Mouse (Mus musculus) testis, adult 2 months (tissue): ENCODE results near the gene Adamts12. TPM values are rescaled to one million over a fixed set of nuclear protein-coding genes. Genes with fewer than 3 reads are reported as not detected.

Experiments used
- H3K27ac ChIP-seq: fragments of 200-500 bp; 2 replicates; pipeline ENCODE4 v1.5.1; 2012; ENCODE audit warnings: low read depth, low read length; ENCODE audit not compliant: control insufficient read depth, insufficient read depth
- H3K27me3 ChIP-seq: fragments of 200-500 bp; 2 replicates; pipeline ENCODE4 v1.6.1; 2012; ENCODE audit warnings: mild to moderate bottlenecking, low read length, moderate library complexity; ENCODE audit not compliant: control insufficient read depth, insufficient read depth
- H3K36me3 ChIP-seq: fragments of 200-500 bp; 2 replicates; pipeline ENCODE4 v1.6.1; 2012; ENCODE audit warnings: mild to moderate bottlenecking, low read length; ENCODE audit not compliant: control insufficient read depth, insufficient read depth
- H3K4me1 ChIP-seq: fragments of 200-500 bp; 2 replicates; pipeline ENCODE4 v1.6.1; 2012; ENCODE audit warnings: low read length; ENCODE audit not compliant: control insufficient read depth, insufficient read depth
- H3K4me3 ChIP-seq: fragments of 200-500 bp; 2 replicates; pipeline ENCODE4 v1.5.1; 2012; ENCODE audit warnings: low read depth, mild to moderate bottlenecking, low read length, moderate library complexity, mixed read lengths; ENCODE audit not compliant: control insufficient read depth
- CTCF ChIP-seq: fragments of 200-500 bp; IDR thresholded peaks from 2 replicates; pipeline ENCODE4 v1.5.1; 2012; ENCODE audit warnings: low read depth, mild to moderate bottlenecking, inconsistent platforms, low read length, moderate library complexity; ENCODE audit not compliant: control insufficient read depth, insufficient read depth, insufficient replicate concordance
- POLR2A ChIP-seq: fragments of 200-500 bp; IDR thresholded peaks from 2 replicates; pipeline ENCODE4 v1.6.1; 2012; ENCODE audit warnings: low read depth, mild to moderate bottlenecking, inconsistent platforms, low read length, moderate library complexity; ENCODE audit not compliant: control insufficient read depth
- polyA plus RNA-seq: library from polyadenylated mRNA; depleted of rRNA; stranded (reverse); fragments of >200 nt; gene quantifications from 2 replicates; pipeline ENCODE4 v1.2.3, GENCODE M21; 2012; rRNA removed

The Adamts12 gene
- polyA plus RNA-seq, 1 experiment, result 0.26 TPM

GRCm38 (mm10) chr15:11382585-11382984 lies 318.0 kb downstream of the Adamts12 start:
- no peak for TF ChIP-seq POLR2A
- TF ChIP-seq CTCF, result no peak
- Histone ChIP-seq H3K36me3 (peaks cover 4% of the 10 kb centered on the region; the same call in 1 of the 2 replicates), H3K4me1 (no peaks in the 10 kb centered on the region), H3K27ac (no peak overlapping the region), H3K27me3 (no peaks in the 10 kb centered on the region), H3K4me3 (no peak overlapping the region)

- H3K36me3 ChIP-seq, result peaks cover 4% of the 10 kb centered on the region; the same call in 1 of the 2 replicates
- TF ChIP-seq POLR2A, result no peak
- no peak for TF ChIP-seq CTCF
- no peaks in the 10 kb centered on the region for H3K4me1 ChIP-seq
- H3K4me3 ChIP-seq, result no peak overlapping the region
- H3K27me3 ChIP-seq, result no peaks in the 10 kb centered on the region
- H3K27ac ChIP-seq, result no peak overlapping the region
These were observed 319.2 kb downstream of the Adamts12 start for GRCm38 (mm10) chr15:11383796-11384195.

- Histone ChIP-seq H3K4me3 (no peak overlapping the region), H3K27ac (no peak overlapping the region), H3K36me3 (peaks cover 3% of the 10 kb centered on the region; the same call in 1 of the 2 replicates), H3K27me3 (no peaks in the 10 kb centered on the region), H3K4me1 (no peaks in the 10 kb centered on the region)
- no peak for TF ChIP-seq CTCF
- TF ChIP-seq POLR2A, result no peak
These were observed 328.3 kb downstream of the Adamts12 start for GRCm38 (mm10) chr15:11392903-11393302.

- Histone ChIP-seq H3K4me1 (peaks cover 9% of the 10 kb centered on the region), H3K36me3 (peaks cover 3% of the 10 kb centered on the region; the same call in 1 of the 2 replicates), H3K4me3 (no peak overlapping the region), H3K27ac (no peak overlapping the region), H3K27me3 (no peaks in the 10 kb centered on the region)
- TF ChIP-seq POLR2A, result no peak
- no peak for TF ChIP-seq CTCF
These were observed 331.8 kb downstream of the Adamts12 start for GRCm38 (mm10) chr15:11396421-11396820.

Other genes starting within 250 kb of the Adamts12 start
- gene C1qtnf3, start 112.5 kb upstream of the Adamts12 start, polyA plus RNA-seq, result 3.1 and 4.2 TPM in 2 replicates
- gene Amacr, start 83.0 kb upstream of the Adamts12 start, polyA plus RNA-seq, result 2.4 and 2.7 TPM in 2 replicates
- 0.07 and 0.28 TPM in 2 replicates for gene Slc45a2, start 64.1 kb upstream of the Adamts12 start, polyA plus RNA-seq
- not detected in 2 replicates for gene Rxfp3, start 26.8 kb upstream of the Adamts12 start, polyA plus RNA-seq